18 mouse cellular contexts compared by ENCODE assay signal in the genomic region with DNA sequence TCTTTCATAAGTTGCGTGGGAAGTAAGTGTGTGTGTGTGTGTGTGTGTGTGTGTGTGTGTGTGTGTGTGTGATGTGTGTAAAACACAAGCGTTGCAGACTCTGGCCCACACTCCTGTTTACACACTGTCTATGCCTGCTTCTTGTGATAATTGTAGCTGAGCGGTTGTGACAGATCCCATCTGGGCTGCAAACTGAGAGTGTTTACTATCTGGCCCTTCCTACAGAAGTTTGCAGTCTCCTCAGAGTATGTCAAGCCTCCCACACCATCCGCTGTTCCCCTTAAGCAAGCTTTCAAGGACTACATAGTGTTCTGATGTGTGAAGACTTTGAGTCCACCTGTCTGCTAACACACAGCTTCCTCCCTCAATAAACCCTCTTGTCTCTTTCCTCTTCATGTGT. TPM values are rescaled to one million over a fixed set of nuclear protein-coding genes. Genes with fewer than 3 reads are reported as not detected.
DNase-seq lines count a peak whose midpoint lies in the region; ATAC-seq and TF ChIP-seq lines count a peak whose summit lies in the region.
"Had no signal": no experiment of that assay in that cellular context is flagged by ENCODE, and none has a peak within 500 bp of the region (broad histone marks: within the 10 kb centered on the region; RNA-seq: fewer than 3 reads in every experiment).

No protein-coding gene starts in this region.

- no peaks in the 10 kb centered on the region for H3K9me3 ChIP-seq in forebrain, embryonic 13.5 days (replicated peaks)
- H3K9me3 ChIP-seq in forebrain, embryonic 11.5 days (ENCODE audit: control insufficient read depth, low read length): no peaks in the 10 kb centered on the region
- H3K9me3 ChIP-seq: heart, embryonic 10.5 days; midbrain, embryonic 10.5 days; neural tube, embryonic 15.5 days had no signal

- no peaks in the 10 kb centered on the region for H3K36me3 ChIP-seq in forebrain, embryonic 13.5 days (ENCODE audit: poor library complexity, severe bottlenecking)
- no peaks in the 10 kb centered on the region for H3K36me3 ChIP-seq in forebrain, embryonic 11.5 days (ENCODE audit: control insufficient read depth, insufficient read depth, low read length)
- H3K36me3 ChIP-seq: heart, embryonic 10.5 days; midbrain, embryonic 10.5 days; neural tube, embryonic 15.5 days had no signal

- no peak overlapping the region for H3K9ac ChIP-seq in forebrain, embryonic 13.5 days
- H3K9ac ChIP-seq in forebrain, embryonic 11.5 days (ENCODE audit: low read length): no peak overlapping the region
- H3K9ac ChIP-seq: hindbrain, embryonic 14.5 days; neural tube, embryonic 15.5 days had no signal

- H3K27me3 ChIP-seq in forebrain, embryonic 13.5 days: no peaks in the 10 kb centered on the region
- H3K27me3 ChIP-seq in forebrain, embryonic 11.5 days (ENCODE audit: control insufficient read depth, insufficient read depth, low read length): no peaks in the 10 kb centered on the region
- H3K27me3 ChIP-seq: CH12.LX; neural tube, embryonic 15.5 days had no signal

- H3K27ac ChIP-seq in forebrain, embryonic 13.5 days: no peak overlapping the region
- no peak overlapping the region for H3K27ac ChIP-seq in forebrain, embryonic 11.5 days (ENCODE audit: low read depth, low read length)
- H3K27ac ChIP-seq in left cerebral cortex, adult 2 months: no peak overlapping the region
- H3K27ac ChIP-seq: heart, embryonic 10.5 days; hindbrain, embryonic 14.5 days; midbrain, embryonic 10.5 days; neural tube, embryonic 15.5 days had no signal

- ATAC-seq in forebrain, embryonic 13.5 days: 0 out of 2 replicates have a peak, but pooled peaks have one; percentile 33
- no peak for ATAC-seq in forebrain, embryonic 11.5 days (replicated peaks; ENCODE audit: low FRiP score)
- ATAC-seq: intestine, embryonic 16.5 days had no signal

- DNase-seq in forebrain, embryonic 11.5 days (ENCODE audit: low spot score): no peak
- DNase-seq in layer of hippocampus, adult 18-20 months (ENCODE audit: low spot score in 2 of 2): peak; percentile 46 to 73
- DNase-seq in layer of hippocampus, postnatal 10 days (ENCODE audit: low spot score in 2 of 2): no peak
- peak; percentile 90 for DNase-seq in brain, adult 2 months (ENCODE audit: low read depth, low spot score)
- DNase-seq in left cerebral cortex, adult 2 months (ENCODE audit: extremely low spot score in 1 of 2, low spot score in 2 of 2): peak; percentile 37 to 38
- no peak for DNase-seq in spleen, postnatal 14 days (ENCODE audit: low spot score in 2 of 2)
- no peak for DNase-seq in adrenal gland, postnatal 25 days
- DNase-seq: adrenal gland, postnatal 36 days; gastrocnemius, postnatal 14 days; heart, postnatal 14 days; liver had no signal

- no peak overlapping the region for H3K4me3 ChIP-seq in forebrain, embryonic 13.5 days
- H3K4me3 ChIP-seq in forebrain, embryonic 11.5 days (ENCODE audit: low read depth, low read length): no peak overlapping the region
- H3K4me3 ChIP-seq in left cerebral cortex, adult 2 months: no peak overlapping the region
- H3K4me3 ChIP-seq: heart, embryonic 10.5 days; midbrain, embryonic 10.5 days; neural tube, embryonic 15.5 days had no signal

- 94% methylated on average over 4 of the region's 4 CpGs for WGBS in forebrain, embryonic 13.5 days
- 94% methylated on average over 4 of the region's 4 CpGs for WGBS in forebrain, embryonic 11.5 days

- H3K4me2 ChIP-seq in forebrain, embryonic 13.5 days: no peak overlapping the region
- H3K4me2 ChIP-seq in forebrain, embryonic 11.5 days (ENCODE audit: low read depth, low read length, severe bottlenecking): no peak overlapping the region
- H3K4me2 ChIP-seq: hindbrain, embryonic 14.5 days; neural tube, embryonic 15.5 days had no signal

- no peak for TF ChIP-seq CTCF in left cerebral cortex, adult 2 months (IDR thresholded peaks at IDR 0.05)

- no peaks in the 10 kb centered on the region for H3K4me1 ChIP-seq in forebrain, embryonic 13.5 days
- no peaks in the 10 kb centered on the region for H3K4me1 ChIP-seq in forebrain, embryonic 11.5 days (replicated peaks; ENCODE audit: control insufficient read depth, insufficient read depth, low read length)
- H3K4me1 ChIP-seq: midbrain, embryonic 10.5 days; neural tube, embryonic 15.5 days had no signal

- intact Hi-C loops in left cerebral cortex, adult 2 months (cut with DNase I): no loop called here

RNA-seq across cellular contexts. Expression of a gene that starts 58.0 kb away (rescaled TPM):
- polyA plus RNA-seq in forebrain, embryonic 13.5 days (2015; fragmentation: Nextera tagmentation; extraction: Ambion mirVana): 25.0 and 28.9 TPM in 2 replicates
- 29.5 and 32.7 TPM in 2 replicates for polyA plus RNA-seq in forebrain, embryonic 11.5 days (2014; fragmentation: Nextera tagmentation; extraction: Ambion mirVana)
- total RNA-seq in layer of hippocampus, adult 18-20 months (2021): 10 to 100 TPM; 49.4 to 50.7 TPM
- total RNA-seq in layer of hippocampus, postnatal 10 days (2021): 10 to 100 TPM; 42.6 to 45.4 TPM
- total RNA-seq in left cerebral cortex, adult 2 months (2021): 10 to 100 TPM; 47.7 to 52.4 TPM
- 36.5 and 42.5 TPM in 2 replicates for total RNA-seq in adrenal gland, postnatal 25 days (2021)

Comparison
In these comparisons a context has a peak if more than half of its experiments do, and no peak if none do; other contexts are left out.
1. DNase-seq: peak in layer of hippocampus, adult 18-20 months (2 of 2), brain, adult 2 months (single experiment) and left cerebral cortex, adult 2 months (2 of 2); none in forebrain, embryonic 11.5 days (single experiment), layer of hippocampus, postnatal 10 days (0 of 2), spleen, postnatal 14 days (0 of 2) and adrenal gland, postnatal 25 days (single experiment).